Mouse (Mus musculus) CH12.LX (cell line): ENCODE data around the gene Plch2. TPM values are rescaled to one million over a fixed set of nuclear protein-coding genes. Genes with fewer than 3 reads are reported as not detected.

ENCODE experiments used
- DNase-seq: peaks from one replicate; pipeline ENCODE4 v3.0.0-alpha.2; 2013; ENCODE audit errors: extremely low read depth
- H3K27ac ChIP-seq: 2 replicates; pipeline ENCODE4 v1.5.1; 2012; ENCODE audit warnings: low read depth, mild to moderate bottlenecking, control low read depth, moderate library complexity; ENCODE audit not compliant: insufficient read depth
- H3K27me3 ChIP-seq: replicated peaks from 2 replicates; pipeline ENCODE3; 2012; ENCODE audit warnings: inconsistent platforms
- H3K36me3 ChIP-seq, 2 experiments: replicated peaks in 1 of 2; 2 replicates each; pipeline versions ENCODE3 to v1.6.1; 2012; ENCODE audit warnings: inconsistent platforms in 1 of 2, low read length in 1 of 2, mild to moderate bottlenecking in 1 of 2, mixed read lengths in 1 of 2, moderate library complexity in 1 of 2; ENCODE audit not compliant: control insufficient read depth in 1 of 2, insufficient read depth in 1 of 2
- H3K4me1 ChIP-seq, 2 experiments: 2 replicates each; pipeline ENCODE4 v1.6.1; 2012; ENCODE audit warnings: inconsistent platforms in 1 of 2, moderate library complexity in 1 of 2; ENCODE audit not compliant: insufficient read depth in 2 of 2, control insufficient read depth in 1 of 2
- H3K4me2 ChIP-seq: 2 replicates; pipeline ENCODE4 v1.6.1; 2012; ENCODE audit warnings: low read depth, mild to moderate bottlenecking, control low read depth; ENCODE audit not compliant: poor library complexity, insufficient read depth, severe bottlenecking
- H3K4me3 ChIP-seq, 3 experiments: fragments of 150-350 bp in 1 of 3; sonication (generic) in 1 of 3; replicated peaks in 1 of 3; 2 replicates each; pipeline versions ENCODE3 to v1.5.1; 2011 to 2012; ENCODE audit warnings: low read depth in 2 of 3, low read length in 2 of 3, mild to moderate bottlenecking in 2 of 3, moderate library complexity in 2 of 3, control low read depth in 1 of 3, improper control_type of control experiment in 1 of 3, inconsistent platforms in 1 of 3, mixed read lengths in 1 of 3; ENCODE audit not compliant: poor library complexity in 1 of 3
- H3K79me2 ChIP-seq: replicated peaks from 2 replicates; pipeline ENCODE4 v1.6.1; 2012; ENCODE audit warnings: mild to moderate bottlenecking, moderate library complexity; ENCODE audit not compliant: control insufficient read depth, poor library complexity, insufficient read depth, severe bottlenecking; ENCODE audit errors: extremely low read depth
- H3K9ac ChIP-seq: 2 replicates; pipeline ENCODE4 v1.6.1; 2012; ENCODE audit warnings: low read depth, mild to moderate bottlenecking, control low read depth, moderate library complexity; ENCODE audit not compliant: insufficient read depth
- H3K9me3 ChIP-seq: replicated peaks from 2 replicates; pipeline ENCODE3; 2012; ENCODE audit warnings: low read length, inconsistent platforms, mixed read lengths
- CTCF ChIP-seq, 2 experiments: IDR thresholded peaks in 1 of 2; conservative IDR thresholded peaks in 1 of 2; 2 replicates each; pipeline ENCODE4 v1.5.1; 2011 to 2012; ENCODE audit warnings: low read depth in 2 of 2, low read length in 2 of 2, improper control_type of control experiment in 1 of 2, inconsistent platforms in 1 of 2, mild to moderate bottlenecking in 1 of 2, moderate library complexity in 1 of 2
- EP300 ChIP-seq: IDR thresholded peaks from 2 replicates; pipeline ENCODE4 v1.6.1; 2011; ENCODE audit warnings: low read length, improper control_type of control experiment
- GABPA ChIP-seq: IDR thresholded peaks from 2 replicates; pipeline ENCODE4 v1.6.1; 2012; ENCODE audit warnings: low read depth, low read length, improper control_type of control experiment, inconsistent platforms; ENCODE audit not compliant: insufficient replicate concordance
- HCFC1 ChIP-seq: IDR thresholded peaks from 2 replicates; pipeline ENCODE4 v1.6.1; 2012; ENCODE audit warnings: low read depth, mild to moderate bottlenecking, inconsistent platforms, low read length, improper control_type of control experiment
- JUN ChIP-seq: IDR thresholded peaks from 2 replicates; pipeline ENCODE4 v1.6.1; 2011; ENCODE audit warnings: low read depth, mild to moderate bottlenecking, low read length, improper control_type of control experiment, moderate library complexity; ENCODE audit not compliant: insufficient read depth
- JUND ChIP-seq: conservative IDR thresholded peaks from 2 replicates; pipeline ENCODE4 v1.6.1; 2011; ENCODE audit warnings: low read depth, low read length, improper control_type of control experiment
- KAT2A ChIP-seq: IDR thresholded peaks from 2 replicates; pipeline ENCODE4 v1.6.1; 2012; ENCODE audit warnings: low read length, improper control_type of control experiment, inconsistent platforms; ENCODE audit not compliant: insufficient replicate concordance
- MAFK ChIP-seq: IDR thresholded peaks from 2 replicates; pipeline ENCODE4 v1.6.1; 2011; ENCODE audit warnings: low read length, improper control_type of control experiment; ENCODE audit not compliant: insufficient replicate concordance
- MAX ChIP-seq: IDR thresholded peaks from 2 replicates; pipeline ENCODE4 v1.6.1; 2011; ENCODE audit warnings: low read length, improper control_type of control experiment
- MAZ ChIP-seq: IDR thresholded peaks from 2 replicates; pipeline ENCODE4 v1.6.1; 2012; ENCODE audit warnings: low read depth, mild to moderate bottlenecking, inconsistent platforms, low read length, improper control_type of control experiment, moderate library complexity
- MEF2A ChIP-seq: IDR thresholded peaks from 2 replicates; pipeline ENCODE4 v1.6.1; 2014; ENCODE audit warnings: low read depth, mild to moderate bottlenecking, inconsistent platforms, low read length, improper control_type of control experiment, borderline replicate concordance
- NRF1 ChIP-seq: IDR thresholded peaks from 2 replicates; pipeline ENCODE4 v1.6.1; 2014; ENCODE audit warnings: low read depth, mild to moderate bottlenecking, inconsistent platforms, low read length, improper control_type of control experiment, moderate library complexity
- RAD21 ChIP-seq: IDR thresholded peaks from 2 replicates; pipeline ENCODE4 v1.6.1; 2011; ENCODE audit warnings: low read depth, mild to moderate bottlenecking, low read length, improper control_type of control experiment, moderate library complexity
- RCOR1 ChIP-seq: conservative IDR thresholded peaks from 2 replicates; pipeline ENCODE4 v1.6.1; 2012; ENCODE audit warnings: low read depth, mild to moderate bottlenecking, inconsistent platforms, low read length, improper control_type of control experiment
- SMC3 ChIP-seq: IDR thresholded peaks from 2 replicates; pipeline ENCODE4 v1.6.1; 2011; ENCODE audit warnings: low read depth, low read length, improper control_type of control experiment
- TCF12 ChIP-seq: IDR thresholded peaks from 2 replicates; pipeline ENCODE4 v1.6.1; 2014; ENCODE audit warnings: low read depth, mild to moderate bottlenecking, inconsistent platforms, low read length, improper control_type of control experiment
- USF1 ChIP-seq: IDR thresholded peaks from 2 replicates; pipeline ENCODE4 v1.6.1; 2014; ENCODE audit warnings: low read depth, mild to moderate bottlenecking, inconsistent platforms, low read length, improper control_type of control experiment
- dilution Hi-C: fragments of 300-500 bp; cut with MboI; formaldehyde crosslinking; loops from 2 replicates; pipeline ENCODE4 v1.14.3; 2020; ENCODE audit warnings: low sequenced_read_pairs; ENCODE audit not compliant: extremely low pct_unique_long_range_greater_than_20kb, extremely low pct_ligation_motif_present
- in situ Hi-C: fragments of 300-500 bp; cut with MboI; formaldehyde crosslinking; loops from 3 replicates; pipeline ENCODE4 v1.14.3; 2019; ENCODE audit warnings: low sequenced_read_pairs, low pct_ligation_motif_present, low pct_unique_long_range_greater_than_20kb, mixed read lengths
- polyA plus RNA-seq: library from polyadenylated mRNA; unstranded; fragments of >175 nt; gene quantifications from 2 replicates; pipeline ENCODE4 v1.2.1, GENCODE M21; 2012; ENCODE audit warnings: low read depth; ENCODE audit not compliant: insufficient read length
- total RNA-seq, 2 experiments: library from RNA; depleted of rRNA; stranded (reverse); fragments of 300-350 nt in 1 of 2; fragments of >200 nt in 1 of 2; gene quantifications; 2 replicates each; pipeline ENCODE4 v1.2.3; 2012 to 2014

Gene Plch2
- total and polyA plus RNA-seq, 3 experiments = 0.04 to 0.47 (median 0.17) TPM

DNA sequence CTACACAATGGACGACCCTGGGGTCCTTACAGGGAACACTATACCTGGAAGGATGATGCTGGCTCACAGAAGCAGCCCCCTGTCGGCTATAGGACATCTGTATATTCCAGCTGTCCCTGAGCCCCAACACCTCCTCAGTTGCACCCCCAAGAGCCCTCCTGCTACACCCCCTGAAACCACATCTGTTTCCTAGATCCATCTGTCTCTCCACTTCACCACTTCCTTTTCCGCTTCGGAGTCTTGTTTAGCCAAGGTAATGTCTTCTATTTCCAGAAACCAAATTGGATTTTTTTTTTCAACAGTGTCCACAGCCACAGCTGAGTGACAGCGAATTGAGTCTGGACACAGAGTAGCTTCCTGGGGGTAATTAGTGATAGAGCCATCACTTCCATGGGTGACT is 57.2 kb downstream of the Plch2 start:
- H3K79me2 ChIP-seq = no peaks in the 10 kb centered on the region

DNA sequence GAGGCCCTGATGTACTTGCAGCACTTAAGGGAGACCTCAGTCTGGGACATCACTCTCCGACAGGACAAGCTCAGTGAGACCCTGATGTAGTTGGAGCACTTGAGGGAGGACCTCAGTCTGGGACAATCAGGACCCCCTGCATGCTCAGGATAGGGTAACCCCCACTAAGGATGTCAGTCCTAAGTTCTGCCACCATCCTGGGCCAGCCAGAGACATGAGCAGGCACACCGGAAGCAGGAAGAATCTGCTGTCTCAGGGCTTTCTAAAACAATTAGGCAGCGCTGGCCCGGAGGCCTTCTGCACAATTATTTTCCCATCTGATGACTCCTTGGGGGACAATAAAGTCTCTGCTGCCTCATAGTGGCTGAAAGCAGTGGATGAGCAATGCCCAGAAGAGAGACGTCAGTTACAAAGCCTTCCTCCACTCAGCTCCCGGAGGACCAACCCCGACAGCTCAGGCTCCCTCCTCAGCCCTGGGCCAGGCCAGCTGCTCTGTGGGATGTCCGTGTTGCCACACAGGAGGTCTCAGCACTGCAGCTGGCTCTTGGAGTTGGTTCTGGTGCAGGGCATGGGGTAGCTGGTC is 59.9 kb downstream of the Plch2 start:
- Histone ChIP-seq H3K27me3 (peaks cover 91% of the 10 kb centered on the region), H3K9ac (no peak overlapping the region)

More for the DNA sequence above, 57.2 kb downstream of the Plch2 start:
- Histone ChIP-seq H3K27ac (no peak overlapping the region), H3K9ac (no peak overlapping the region), H3K27me3 (peaks cover 91% of the 10 kb centered on the region), H3K36me3 (no peaks in the 10 kb centered on the region), H3K4me1 (peaks cover 9 to 13% of the 10 kb centered on the region in 2 experiments), H3K9me3 (no peaks in the 10 kb centered on the region), H3K4me3 (no peak overlapping the region), H3K4me2 (no peak overlapping the region)
- in situ Hi-C loops (no loop called here), dilution Hi-C loops (no loop called here)
- no peak for TF ChIP-seq MEF2A
- TF ChIP-seq EP300 = no peak
- no peak for TF ChIP-seq HCFC1
- TF ChIP-seq KAT2A = no peak
- no peak for TF ChIP-seq RCOR1
- no peak for TF ChIP-seq USF1
- TF ChIP-seq JUN = no peak
- TF ChIP-seq MAFK = no peak
- DNase-seq = no peak

DNA sequence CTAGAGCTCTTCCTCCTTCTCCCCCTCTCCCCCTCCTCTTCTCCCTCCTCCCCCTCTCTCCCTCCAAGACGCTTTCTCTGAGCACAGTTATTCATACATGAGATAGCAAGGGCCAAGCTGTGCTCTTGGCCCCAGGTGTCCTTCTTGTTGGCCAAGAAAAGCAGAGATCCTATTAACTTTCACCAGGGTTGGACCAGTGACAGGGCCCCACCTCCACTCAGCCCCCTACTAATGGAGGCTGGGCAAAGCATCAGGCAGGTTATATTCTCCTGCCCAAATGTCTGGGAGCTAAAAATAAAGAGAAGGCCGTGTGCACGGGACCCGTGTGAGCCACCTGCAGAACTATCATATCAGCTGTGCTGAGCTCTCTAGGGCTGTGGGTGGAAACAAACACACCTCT is 61.7 kb downstream of the Plch2 start:
- DNase-seq = no peak
- no peak overlapping the region for H3K9ac ChIP-seq
- no peak for TF ChIP-seq GABPA
- no peak for TF ChIP-seq MAX
- no peak for TF ChIP-seq JUND
- no peak for TF ChIP-seq KAT2A
- no peak for TF ChIP-seq MAZ
- TF ChIP-seq NRF1 = no peak
- no peak for TF ChIP-seq RAD21
- no peak for TF ChIP-seq TCF12
- no peaks in the 10 kb centered on the region for H3K9me3 ChIP-seq
- no peak overlapping the region for H3K4me3 ChIP-seq
- no peak overlapping the region for H3K4me2 ChIP-seq
- H3K79me2 ChIP-seq = no peaks in the 10 kb centered on the region
- H3K27me3 ChIP-seq = peaks cover 93% of the 10 kb centered on the region
- dilution Hi-C loops (no loop called here), in situ Hi-C loops (no loop called here)
- H3K4me1 ChIP-seq = peaks cover 9 to 13% of the 10 kb centered on the region in 2 experiments
- no peaks in the 10 kb centered on the region for H3K36me3 ChIP-seq
- no peak overlapping the region for H3K27ac ChIP-seq

More for the DNA sequence above, 59.9 kb downstream of the Plch2 start:
- Histone ChIP-seq H3K9me3 (no peaks in the 10 kb centered on the region), H3K4me3 (no peak overlapping the region), H3K36me3 (no peaks in the 10 kb centered on the region), H3K27ac (no peak overlapping the region), H3K79me2 (no peaks in the 10 kb centered on the region), H3K4me1 (peaks cover 9 to 13% of the 10 kb centered on the region in 2 experiments), H3K4me2 (no peak overlapping the region)
- in situ Hi-C loops (no loop called here), dilution Hi-C loops (no loop called here)
- no peak for DNase-seq
- TF ChIP-seq SMC3 = 0 out of 2 replicates have a peak, but pooled peaks have one; percentile 10
- peak; percentile 23 for TF ChIP-seq RAD21
- TF ChIP-seq CTCF (conservative IDR thresholded peaks at IDR 0.05 in 1 of 2, IDR thresholded peaks at IDR 0.05 in 1 of 2; ENCODE audit: low read depth in 2 of 2, low read length in 2 of 2) = peak in 1 of 2 experiments; percentile 47; a peak in 2 of 4 replicates
- TF ChIP-seq KAT2A = no peak
- TF ChIP-seq MEF2A = no peak
- TF ChIP-seq, all 38 proteins: peak for 3
